Mouse (Mus musculus): ENCODE results near the gene Tomm70a. TPM values are rescaled to one million over a fixed set of nuclear protein-coding genes. Genes with fewer than 3 reads are reported as not detected.

The Tomm70a gene
- 23.3 and 61.2 TPM in 2 replicates for polyA plus RNA-seq (2021; fragmentation: Nextera tagmentation)
- long read RNA-seq, experiment 1, full-length matches to known transcripts, result 288 of 460 reads
- long read RNA-seq, experiment 1, partial matches to known transcripts, result 102 of 460 reads
- long read RNA-seq, experiment 1, other reads (novel, unspliced or antisense), result 70 of 460 reads
- long read RNA-seq, experiment 2, full-length matches to known transcripts, result 16 of 99 reads
- long read RNA-seq, experiment 2, partial matches to known transcripts, result 47 of 99 reads
- long read RNA-seq, experiment 2, other reads (novel, unspliced or antisense), result 36 of 99 reads

DNA sequence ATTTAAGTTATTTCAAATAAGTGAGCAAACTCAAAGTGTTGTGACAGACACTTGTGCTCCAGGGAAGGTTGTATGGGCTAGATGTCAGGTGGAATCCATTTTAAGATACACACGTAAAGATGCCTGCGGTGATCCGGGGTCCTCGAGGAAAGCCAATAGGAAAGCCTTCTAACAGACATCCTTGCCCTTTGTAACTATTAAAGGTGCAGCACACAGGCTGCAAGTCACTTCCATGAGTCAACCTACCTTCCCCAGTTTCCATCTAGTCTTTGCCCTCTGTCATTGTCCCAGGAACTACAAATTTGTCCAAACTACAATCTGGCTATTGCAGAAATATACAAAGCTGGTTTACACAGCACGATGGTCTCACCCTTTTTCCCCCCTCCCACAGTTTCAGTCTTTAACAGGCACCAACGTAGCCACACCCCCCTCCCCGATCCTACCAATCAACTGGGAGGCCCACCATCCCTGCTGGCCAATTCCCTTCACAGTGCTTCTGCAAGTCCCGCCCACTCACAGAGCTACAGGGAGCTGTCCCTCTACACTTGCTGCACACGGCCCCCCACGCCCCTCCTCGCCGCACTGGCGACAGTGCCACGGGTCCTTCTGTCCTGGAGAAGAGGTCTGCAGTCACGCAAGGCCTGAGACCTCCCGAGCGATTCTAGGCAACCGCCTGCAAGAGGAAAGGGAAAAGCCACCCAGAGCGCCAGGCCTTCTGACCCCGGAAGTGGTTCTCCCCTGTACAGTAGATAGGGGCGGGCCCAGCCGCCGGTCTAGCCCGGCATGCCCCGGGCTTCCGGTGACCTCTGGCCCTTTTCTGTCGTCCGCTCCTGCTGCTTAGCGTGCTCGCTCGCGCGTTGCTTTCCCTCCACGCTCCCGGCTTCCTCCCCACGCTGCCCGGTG is at the start of gene Tomm70a:
Tomm70a (plus strand) TSS at position 791 of the 903 bp plus-strand sequence.

DNA sequence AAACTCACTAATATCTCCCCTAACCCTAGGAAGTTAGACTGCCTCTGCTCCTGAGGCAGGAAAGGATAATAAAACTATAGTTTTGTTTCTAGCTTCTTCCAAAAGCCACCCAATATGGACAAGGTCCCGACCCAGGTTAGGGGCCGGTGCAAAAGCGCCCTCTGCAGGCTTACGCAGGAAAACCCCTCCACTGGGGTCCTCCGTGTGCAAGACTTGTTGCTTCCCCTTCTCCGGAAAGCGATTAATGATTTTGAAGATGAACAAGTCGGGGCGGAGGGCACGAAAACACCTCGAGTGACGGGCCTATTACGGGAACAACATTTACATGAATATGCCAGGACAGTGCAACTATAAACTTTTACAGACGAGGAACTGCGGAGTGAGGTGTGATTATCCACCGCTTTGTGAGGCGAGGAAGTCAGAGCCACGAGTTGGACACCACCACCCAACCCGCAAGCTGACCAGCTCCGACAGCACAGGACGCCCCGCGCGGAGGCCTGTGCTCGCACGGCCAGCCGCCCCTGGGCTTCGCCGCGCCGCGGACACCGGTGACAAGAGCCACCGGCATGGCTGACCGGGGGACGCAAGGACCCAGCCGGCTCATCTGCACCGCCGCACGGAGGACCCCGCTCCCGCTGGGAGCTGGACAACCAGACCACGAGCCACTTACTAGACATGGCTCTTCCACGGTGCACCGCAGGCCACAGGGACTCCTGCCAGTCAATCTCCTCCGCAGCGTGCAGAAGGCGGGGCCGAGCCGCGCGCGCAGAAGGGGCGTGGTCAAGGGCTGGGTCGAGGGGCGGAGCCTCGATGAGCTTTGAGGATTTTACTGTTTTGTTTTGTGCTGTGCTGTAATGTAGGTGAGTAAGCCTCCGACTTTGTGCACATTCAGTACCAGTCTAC is 45.4 kb downstream of the Tomm70a start, which contains the start of gene Nit2:
Nit2 (minus strand) TSS at position 731 of the 903 bp plus-strand sequence.

Other genes with a start within 250 kb of the Tomm70a start
- 0.64 and 0.74 TPM in 2 replicates for gene Tmem45a, start 235.5 kb upstream of the Tomm70a start, polyA plus RNA-seq (2021; fragmentation: Nextera tagmentation)
- 1.4 and 3.1 TPM in 2 replicates for gene Lnp1, start 193.6 kb upstream of the Tomm70a start, polyA plus RNA-seq (2021; fragmentation: Nextera tagmentation)
- gene Tmem45a2, start 50.3 kb upstream of the Tomm70a start, polyA plus RNA-seq (2021; fragmentation: Nextera tagmentation), result not detected in 2 replicates
- gene Nit2, start 45.6 kb downstream of the Tomm70a start, polyA plus RNA-seq (2021; fragmentation: Nextera tagmentation), result 20.4 and 25.3 TPM in 2 replicates
- gene Tbc1d23, start 109.8 kb downstream of the Tomm70a start, polyA plus RNA-seq (2021; fragmentation: Nextera tagmentation), result 9.7 and 14.4 TPM in 2 replicates
- not detected in 2 replicates for gene Tmem30c, start 171.2 kb downstream of the Tomm70a start, polyA plus RNA-seq (2021; fragmentation: Nextera tagmentation)
- 0.96 and 1.0 TPM in 2 replicates for gene Filip1l, start 231.4 kb downstream of the Tomm70a start, polyA plus RNA-seq (2021; fragmentation: Nextera tagmentation)